Mouse (Mus musculus) ES-Bruce4 (cell line): ENCODE measurements around the gene Triobp.

Experiments
- CTCF ChIP-seq: IDR thresholded peaks from one replicate; pipeline ENCODE4 v1.8.1; 2011; ENCODE audit warnings: low read depth, low read length
- POLR2A ChIP-seq: IDR thresholded peaks from one replicate; pipeline ENCODE4 v1.8.1; 2011; ENCODE audit warnings: low read length; ENCODE audit not compliant: insufficient read depth

- TF ChIP-seq POLR2A = no peak
- TF ChIP-seq CTCF = no peak
Observed at GRCm38 (mm10) chr15:79028823-79029484, 81.4 kb downstream of the Triobp start.
